ENCODE assay signal across 8 mouse cellular contexts in genomic region chr16:91405640-91406584, GRCm38 (mm10). TPM values are rescaled to one million over a fixed set of nuclear protein-coding genes. Genes with fewer than 3 reads are reported as not detected.
DNase-seq lines count a peak whose midpoint lies in the region; ATAC-seq and TF ChIP-seq lines count a peak whose summit lies in the region.

TSS of gene Il10rb (plus strand) at chr16:91406164.

- peaks cover 16% of the 10 kb centered on the region for H3K36me3 ChIP-seq in embryonic facial prominence, embryonic 13.5 days
- no peaks in the 10 kb centered on the region; the same call in 1 of the 2 replicates for H3K36me3 ChIP-seq in midbrain, postnatal 0 days (ENCODE audit: insufficient read depth, low read length)

- no peaks in the 10 kb centered on the region for H3K9me3 ChIP-seq in embryonic facial prominence, embryonic 13.5 days
- H3K9me3 ChIP-seq in midbrain, postnatal 0 days (ENCODE audit: low read length) = no peaks in the 10 kb centered on the region

- H3K4me1 ChIP-seq in embryonic facial prominence, embryonic 13.5 days = peaks cover 36% of the 10 kb centered on the region
- 0 out of 2 replicates have a peak, but pooled peaks cover 6% of the 10 kb centered on the region for H3K4me1 ChIP-seq in midbrain, postnatal 0 days (ENCODE audit: insufficient read depth, low read length)

- peak within 1 kb of the TSS; percentile 85 for H3K27ac ChIP-seq in embryonic facial prominence, embryonic 13.5 days
- peak within 1 kb of the TSS; percentile 57 for H3K27ac ChIP-seq in midbrain, postnatal 0 days (ENCODE audit: low read depth, low read length)

- ATAC-seq in embryonic facial prominence, embryonic 13.5 days (ENCODE audit: insufficient number of reproducible peaks, insufficient read depth, low FRiP score, low TSS enrichment, low read depth) = peak; percentile 83
- peak; percentile 54; the same call in 1 of the 2 replicates for ATAC-seq in midbrain, postnatal 0 days (ENCODE audit: low FRiP score)

- H3K4me2 ChIP-seq in embryonic facial prominence, embryonic 13.5 days = peak within 1 kb of the TSS; percentile 94
- peak within 1 kb of the TSS; percentile 98 for H3K4me2 ChIP-seq in midbrain, postnatal 0 days (ENCODE audit: low read depth, low read length, poor library complexity, severe bottlenecking)

- no peaks in the 10 kb centered on the region for H3K27me3 ChIP-seq in embryonic facial prominence, embryonic 13.5 days
- no peaks in the 10 kb centered on the region for H3K27me3 ChIP-seq in midbrain, postnatal 0 days (ENCODE audit: insufficient read depth, low read length)

- peak within 1 kb of the TSS; percentile 73 for H3K4me3 ChIP-seq in embryonic facial prominence, embryonic 13.5 days
- peak within 1 kb of the TSS; percentile 66 for H3K4me3 ChIP-seq in midbrain, postnatal 0 days (ENCODE audit: low read depth, low read length)

- H3K9ac ChIP-seq in embryonic facial prominence, embryonic 13.5 days = peak within 1 kb of the TSS; percentile 86
- peak within 1 kb of the TSS; percentile 72 for H3K9ac ChIP-seq in midbrain, postnatal 0 days (replicated peaks; ENCODE audit: low read length, poor library complexity, severe bottlenecking)

- DNase-seq in 3134 (ENCODE audit: extremely low read depth, insufficient read length, low spot score) (peak; percentile 83), liver (peak; percentile 90)
- DNase-seq in adrenal gland, postnatal 14 days = peak; percentile 90
- DNase-seq in heart, adult 18-20 months = peak; percentile 85 to 92
- DNase-seq in kidney, adult 18-20 months = peak; percentile 85
- peak; percentile 46 for DNase-seq in midbrain, postnatal 0 days (ENCODE audit: low spot score)
- peak; percentile 76 to 82 for DNase-seq in spleen, postnatal 14 days (ENCODE audit: low spot score in 2 of 2)

- 4% methylated on average over 49 of the region's 51 CpGs for WGBS in embryonic facial prominence, embryonic 13.5 days
- WGBS in midbrain, postnatal 0 days = 5% methylated on average over 43 of the region's 51 CpGs

- TF ChIP-seq CTCF in midbrain, postnatal 0 days (IDR thresholded peaks at IDR 0.05) = no peak

RNA-seq across cellular contexts. Expression of gene Il10rb, which starts in this region (rescaled TPM):
- 105 and 106 TPM in 2 replicates for total RNA-seq in adrenal gland, postnatal 14 days (2021)
- polyA plus RNA-seq in embryonic facial prominence, embryonic 13.5 days (2015; fragmentation: Nextera tagmentation; extraction: Ambion mirVana) = 19.4 and 19.6 TPM in 2 replicates
- total RNA-seq in heart, adult 18-20 months (2021) = 100 to 1,000 TPM; 115 to 133 TPM
- total RNA-seq in midbrain, postnatal 0 days (2014; rRNA removed) = 5.5 and 7.5 TPM in 2 replicates
- polyA plus RNA-seq in midbrain, postnatal 0 days (2015; fragmentation: Nextera tagmentation; extraction: Ambion mirVana) = 10.5 and 12.8 TPM in 2 replicates

Comparison
In these comparisons a context has a peak if more than half of its experiments do, and no peak if none do; other contexts are left out.
1. Peak in every context shown above with its lines: DNase-seq, ATAC-seq, H3K4me3 ChIP-seq and H3K27ac ChIP-seq.
2. RNA of gene Il10rb (total RNA-seq): 115 to 133 TPM in heart, adult 18-20 months and 105 to 106 TPM in adrenal gland, postnatal 14 days; 5.5 to 7.5 TPM in midbrain, postnatal 0 days; every median in the first group is over 10 times any median in the second.